Mouse (Mus musculus) thymus, adult 2 months (tissue): ENCODE measurements around the gene Mipol1.

Experiments used
- CTCF ChIP-seq: fragments of 200-500 bp; IDR thresholded peaks from 2 replicates; pipeline ENCODE4 v1.5.1; 2012; ENCODE audit warnings: mild to moderate bottlenecking, control low read depth, low read length, moderate library complexity, borderline replicate concordance; ENCODE audit not compliant: control insufficient read depth, poor library complexity, insufficient read depth; ENCODE audit errors: extremely low read depth
- POLR2A ChIP-seq: fragments of 200-500 bp; IDR thresholded peaks from 2 replicates; pipeline ENCODE4 v1.6.1; 2012; ENCODE audit warnings: mild to moderate bottlenecking, low read length, control low read depth, moderate library complexity; ENCODE audit not compliant: control insufficient read depth, poor library complexity, insufficient read depth; ENCODE audit errors: extremely low read depth

DNA sequence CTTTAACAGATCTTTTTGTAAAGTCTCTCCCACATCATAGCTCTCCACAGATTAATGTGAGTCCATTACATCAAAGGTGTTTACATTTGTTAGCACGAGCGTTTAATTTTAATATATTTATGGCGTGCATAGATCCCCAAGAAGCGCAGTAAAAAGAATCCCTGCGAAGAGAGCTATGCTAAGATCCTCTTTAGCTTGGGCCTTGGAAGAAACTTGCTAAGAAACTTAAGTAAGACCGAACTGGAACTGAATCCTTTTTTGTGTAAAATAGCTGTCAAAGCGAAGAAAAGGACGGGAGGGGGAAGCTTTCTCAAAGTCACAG, 34.0 kb upstream of the Mipol1 start:
- no peak for TF ChIP-seq CTCF
- no peak for TF ChIP-seq POLR2A
